Mouse (Mus musculus) neural tube, embryonic 14.5 days (tissue): Measurements from ENCODE around the gene Ccng2. TPM values are rescaled to one million over a fixed set of nuclear protein-coding genes. Genes with fewer than 3 reads are reported as not detected.

Experiments used
- ATAC-seq: fragments of 200-750 bp; cut with Nextera tagmentation; 2 replicates; pipeline ENCODE4 v1.8.0; 2017; ENCODE audit warnings: low read depth, mild to moderate bottlenecking, moderate TSS enrichment, moderate library complexity
- H3K27ac ChIP-seq: fragments of 300-500 bp; sonication (generic); 2 replicates; pipeline ENCODE4 v1.5.1; 2014; ENCODE audit warnings: low read depth, mild to moderate bottlenecking, control low read depth, low read length, moderate library complexity, mixed read lengths
- H3K27me3 ChIP-seq: fragments of 300-500 bp; sonication (generic); 2 replicates; pipeline ENCODE4 v1.6.1; 2014; ENCODE audit warnings: low read length; ENCODE audit not compliant: control insufficient read depth, insufficient read depth
- H3K36me3 ChIP-seq: fragments of 300-500 bp; sonication (generic); 2 replicates; pipeline ENCODE4 v1.6.1; 2014; ENCODE audit warnings: low read length, mixed read lengths; ENCODE audit not compliant: control insufficient read depth, insufficient read depth
- H3K4me1 ChIP-seq: fragments of 300-500 bp; sonication (generic); 2 replicates; pipeline ENCODE4 v1.6.1; 2014; ENCODE audit warnings: low read length; ENCODE audit not compliant: control insufficient read depth, insufficient read depth
- H3K4me2 ChIP-seq: fragments of 300-500 bp; sonication (generic); 2 replicates; pipeline ENCODE4 v1.6.1; 2014; ENCODE audit warnings: mild to moderate bottlenecking, low read depth, low read length, control low read depth
- H3K4me3 ChIP-seq: fragments of 300-500 bp; sonication (generic); 2 replicates; pipeline ENCODE4 v1.5.1; 2014; ENCODE audit warnings: low read depth, low read length, control low read depth, mixed read lengths
- H3K9ac ChIP-seq: fragments of 300-500 bp; sonication (generic); replicated peaks from 2 replicates; pipeline ENCODE4 v1.6.1; 2014; ENCODE audit warnings: low read depth, mild to moderate bottlenecking, control low read depth, low read length, mixed read lengths
- H3K9me3 ChIP-seq: fragments of 300-500 bp; sonication (generic); 2 replicates; pipeline ENCODE4 v1.6.1; 2016; ENCODE audit warnings: low read length; ENCODE audit not compliant: control insufficient read depth
- WGBS: fragments of 180-500 bp; shearing (Covaris S2); extraction: QIAGEN DNeasy Blood & Tissue Kit; methylation state at CpG from one replicate; pipeline ENCODE4 v1.1.7; 2014; 5-methylcytosine and 5-hydroxymethylcytosine counted together
- polyA plus RNA-seq: library from polyadenylated mRNA; unstranded; fragments of >200 nt; fragmentation: Nextera tagmentation; extraction: Ambion mirVana; gene quantifications from 2 replicates; pipeline ENCODE4 v1.2.1, GENCODE M21; 2014

Ccng2 gene
- polyA plus RNA-seq, 1 experiment from 2014 or later, result 72.6 TPM

DNA sequence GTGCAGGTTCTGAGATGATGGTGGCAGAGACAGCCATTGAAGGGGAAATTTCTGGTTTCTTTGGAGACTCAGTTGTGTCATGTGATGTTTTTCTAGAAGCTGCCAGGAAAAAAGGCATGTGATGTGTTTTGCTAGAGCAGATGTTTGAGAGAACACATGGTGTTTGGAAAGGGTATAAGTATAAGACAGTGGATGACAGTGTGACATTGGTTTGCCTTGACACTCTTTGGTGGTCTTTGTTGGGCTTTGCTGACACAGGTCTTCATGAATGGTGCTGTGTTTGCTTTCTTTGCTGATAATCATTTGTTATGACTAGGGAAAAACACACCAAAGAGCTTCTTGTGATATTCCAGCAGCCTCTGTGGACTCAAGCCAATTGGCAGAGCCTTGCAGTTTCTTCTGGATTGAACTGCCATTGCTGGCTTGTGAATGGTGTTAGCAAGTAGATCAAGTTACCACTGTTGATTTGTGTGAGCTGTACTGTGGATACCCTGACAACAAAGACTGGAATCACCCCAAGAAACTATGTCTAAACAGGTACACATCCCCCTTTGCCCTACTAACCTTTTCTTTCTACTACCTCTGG lies 10.1 kb upstream of the Ccng2 start:
- H3K4me1 ChIP-seq, result no peaks in the 10 kb centered on the region
- no peak for ATAC-seq

DNA sequence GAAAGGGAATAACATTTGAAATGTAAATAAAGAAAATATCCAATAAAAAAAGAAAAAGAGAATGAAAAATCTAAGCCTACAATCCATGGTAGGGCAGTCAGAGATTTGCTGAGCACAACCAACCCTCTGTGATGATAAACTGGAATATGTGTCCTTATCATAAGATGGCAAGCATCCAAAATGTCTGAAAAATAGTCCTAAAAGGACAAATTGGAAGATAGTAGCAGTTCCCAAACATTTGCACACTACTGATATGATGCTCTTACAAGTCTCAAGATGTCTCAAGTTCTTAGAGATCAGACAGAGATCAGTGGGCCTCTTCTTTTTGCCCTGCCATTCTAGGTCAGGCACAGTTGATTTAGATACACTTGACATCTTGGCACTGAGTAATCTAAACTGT lies 7.7 kb upstream of the Ccng2 start:
- Histone ChIP-seq H3K4me3 (no peak overlapping the region), H3K9me3 (no peaks in the 10 kb centered on the region), H3K36me3 (no peaks in the 10 kb centered on the region), H3K4me2 (no peak overlapping the region), H3K27me3 (no peaks in the 10 kb centered on the region), H3K9ac (no peak overlapping the region), H3K27ac (no peak overlapping the region), H3K4me1 (no peaks in the 10 kb centered on the region)
- ATAC-seq, result no peak

More for the DNA sequence above, 10.1 kb upstream of the Ccng2 start:
- H3K4me2 ChIP-seq, result no peak overlapping the region
- H3K4me3 ChIP-seq, result no peak overlapping the region
- no peaks in the 10 kb centered on the region for H3K36me3 ChIP-seq
- H3K9ac ChIP-seq, result no peak overlapping the region
- H3K27me3 ChIP-seq, result no peaks in the 10 kb centered on the region
- no peak overlapping the region for H3K27ac ChIP-seq
- H3K9me3 ChIP-seq, result no peaks in the 10 kb centered on the region

DNA sequence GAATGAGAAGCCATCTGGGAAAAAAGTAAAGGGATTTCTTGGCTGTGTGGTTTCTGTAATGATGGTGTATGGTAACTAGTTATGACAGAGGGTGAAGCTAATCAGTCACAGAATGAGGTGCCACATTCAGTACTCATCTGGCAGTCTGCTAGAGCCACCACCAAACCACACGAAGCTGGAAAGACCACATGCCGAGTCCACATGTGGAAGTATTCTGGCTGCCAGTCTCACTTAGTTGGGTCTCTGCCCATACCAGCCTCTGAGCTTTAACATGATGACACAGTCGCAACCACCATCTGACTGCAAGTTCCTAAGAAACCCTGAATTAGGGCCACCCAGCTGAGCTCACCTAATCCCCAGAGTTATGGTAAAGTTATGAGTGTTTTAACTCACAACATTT lies 6.1 kb upstream of the Ccng2 start:
- Histone ChIP-seq H3K27ac (no peak overlapping the region), H3K4me2 (no peak overlapping the region), H3K4me1 (no peaks in the 10 kb centered on the region; the same call in 1 of the 2 replicates), H3K9me3 (no peaks in the 10 kb centered on the region), H3K4me3 (no peak overlapping the region), H3K27me3 (no peaks in the 10 kb centered on the region), H3K36me3 (no peaks in the 10 kb centered on the region), H3K9ac (no peak overlapping the region)
- no peak for ATAC-seq
- 71% methylated on average over 3 of the region's 3 CpGs for WGBS

DNA sequence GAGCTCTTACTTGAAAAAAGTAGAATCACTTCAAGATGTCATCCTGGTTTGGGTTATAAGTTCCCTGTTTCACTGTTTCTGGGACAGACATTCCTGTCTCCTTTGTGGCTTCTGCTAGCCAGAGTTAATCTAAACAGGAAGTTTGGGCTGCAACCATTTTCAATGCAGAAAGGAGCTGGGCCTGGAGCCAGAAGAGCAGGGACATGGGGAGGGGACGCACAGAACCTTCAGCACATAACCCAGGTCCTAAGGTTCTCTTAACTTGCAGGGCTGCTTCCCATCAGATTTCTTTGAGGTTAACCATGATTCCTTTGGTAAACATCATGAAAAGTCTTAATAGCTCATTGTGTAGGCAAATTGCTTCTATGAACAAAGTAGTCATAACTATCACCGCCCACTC lies 4.3 kb upstream of the Ccng2 start:
- Histone ChIP-seq H3K4me1 (no peaks in the 10 kb centered on the region; the same call in 1 of the 2 replicates), H3K4me3 (no peak overlapping the region), H3K9ac (no peak overlapping the region), H3K36me3 (no peaks in the 10 kb centered on the region), H3K9me3 (no peaks in the 10 kb centered on the region), H3K4me2 (no peak overlapping the region), H3K27me3 (no peaks in the 10 kb centered on the region), H3K27ac (no peak overlapping the region)
- ATAC-seq, result no peak
- 86% methylated on average over 2 of the region's 2 CpGs for WGBS

DNA sequence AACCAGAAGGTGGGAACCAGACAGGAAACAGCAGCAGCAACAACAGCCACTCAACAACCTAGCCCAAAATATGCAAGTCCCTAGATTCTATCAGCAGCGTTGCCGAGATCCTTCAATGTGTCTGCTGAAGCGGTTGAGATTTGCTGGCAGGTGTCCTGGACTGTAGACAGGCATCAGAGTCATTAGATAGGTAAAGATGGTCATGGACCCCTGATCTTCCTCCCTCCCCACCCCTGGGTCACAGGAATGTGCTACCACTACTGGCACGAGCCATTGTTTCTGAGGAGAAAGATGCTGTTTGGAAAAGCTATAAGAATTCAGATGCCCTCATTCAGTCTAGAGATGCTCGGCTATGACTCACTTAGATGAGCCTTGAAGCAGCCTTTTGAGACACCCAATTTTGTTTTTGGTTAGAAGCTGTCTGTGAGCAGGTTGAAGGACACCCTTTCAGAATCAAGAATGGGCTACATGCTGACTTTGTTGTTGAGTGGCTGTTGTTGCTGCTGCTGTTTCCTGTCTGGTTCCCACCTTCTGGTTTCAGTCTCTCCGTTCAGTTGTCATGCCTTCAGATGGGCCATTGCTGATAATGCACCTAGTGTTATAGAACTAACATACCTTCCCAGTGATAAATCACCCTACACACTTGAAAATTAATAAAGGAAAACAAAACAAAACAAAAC lies 3.5 kb upstream of the Ccng2 start:
- Histone ChIP-seq H3K27me3 (no peaks in the 10 kb centered on the region), H3K4me3 (no peak overlapping the region), H3K9me3 (no peaks in the 10 kb centered on the region), H3K9ac (no peak overlapping the region), H3K4me2 (no peak overlapping the region), H3K36me3 (no peaks in the 10 kb centered on the region), H3K27ac (no peak overlapping the region), H3K4me1 (no peaks in the 10 kb centered on the region; the same call in 1 of the 2 replicates)
- WGBS, result 84% methylated on average over 6 of the region's 6 CpGs
- no peak for ATAC-seq

DNA sequence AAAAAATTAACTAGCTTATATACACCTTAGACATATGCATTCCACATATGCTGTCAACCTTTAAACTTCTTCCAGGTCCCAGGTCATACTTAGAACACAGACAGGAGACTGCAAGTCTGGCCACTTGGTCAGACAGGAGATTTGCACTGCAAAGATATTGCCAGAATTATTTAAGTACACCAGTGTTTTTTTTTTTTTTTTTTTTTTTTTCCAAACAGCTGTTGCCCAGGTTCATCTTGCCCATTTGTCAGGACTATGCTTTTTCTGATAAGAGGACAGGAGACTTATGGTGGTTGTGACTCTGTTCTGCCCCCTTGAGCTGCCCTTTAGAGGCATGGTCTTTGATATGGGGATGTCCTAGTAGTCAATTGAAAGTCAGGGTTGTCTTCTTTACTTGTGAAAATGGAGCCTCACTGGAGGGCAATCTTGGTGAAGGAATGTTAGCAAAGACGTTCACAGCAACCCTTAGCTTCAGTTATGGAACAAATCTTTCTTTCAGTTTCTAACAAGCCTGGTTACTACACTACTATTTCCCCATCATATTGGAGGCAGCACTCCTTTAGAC lies 2.8 kb upstream of the Ccng2 start:
- WGBS, result 89% methylated on average over 1 of the region's 1 CpGs
- Histone ChIP-seq H3K9me3 (no peaks in the 10 kb centered on the region), H3K4me3 (no peak overlapping the region), H3K4me1 (peaks cover 6% of the 10 kb centered on the region), H3K27me3 (no peaks in the 10 kb centered on the region), H3K9ac (no peak overlapping the region), H3K36me3 (no peaks in the 10 kb centered on the region), H3K27ac (no peak overlapping the region), H3K4me2 (no peak overlapping the region)
- no peak for ATAC-seq

DNA sequence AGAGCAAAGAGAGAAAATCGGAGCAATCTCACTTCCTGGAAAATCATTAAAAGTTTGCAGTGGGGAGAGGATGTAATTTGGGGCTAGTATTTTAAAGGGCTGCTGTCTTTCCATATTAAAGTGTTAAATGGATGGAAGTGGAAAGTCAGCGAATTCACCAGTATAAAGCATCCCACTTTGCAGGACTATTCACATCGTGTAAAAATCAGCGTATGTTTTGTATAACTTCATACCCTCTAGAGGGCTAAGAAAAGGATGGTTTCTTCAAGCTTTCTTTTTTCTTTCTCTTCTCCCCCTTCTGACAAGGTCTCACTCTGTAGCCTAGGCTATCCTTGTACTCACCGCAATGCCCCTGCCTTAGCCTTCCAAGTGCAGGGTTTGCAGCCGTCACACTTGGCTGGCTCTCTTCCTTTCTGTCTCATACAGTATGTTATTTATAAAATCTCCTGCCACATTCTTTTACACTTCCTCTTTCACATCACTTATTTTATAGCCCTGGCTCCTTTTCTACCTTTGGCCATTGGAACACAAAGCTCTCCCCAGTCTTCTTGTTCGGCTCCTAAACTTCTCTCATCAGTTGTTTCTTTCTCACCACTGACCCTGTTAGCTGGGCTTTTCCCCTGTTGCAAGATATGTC lies 1.8 kb upstream of the Ccng2 start:
- H3K36me3 ChIP-seq, result no peaks in the 10 kb centered on the region
- H3K27ac ChIP-seq, result no peak overlapping the region
- no peaks in the 10 kb centered on the region for H3K27me3 ChIP-seq
- WGBS, result 86% methylated on average over 7 of the region's 7 CpGs
- H3K9ac ChIP-seq, result no peak overlapping the region
- H3K4me1 ChIP-seq, result peaks cover 12% of the 10 kb centered on the region
- ATAC-seq, result no peak
- H3K4me2 ChIP-seq, result no peak overlapping the region
- H3K4me3 ChIP-seq, result no peak overlapping the region
- H3K9me3 ChIP-seq, result no peaks in the 10 kb centered on the region

DNA sequence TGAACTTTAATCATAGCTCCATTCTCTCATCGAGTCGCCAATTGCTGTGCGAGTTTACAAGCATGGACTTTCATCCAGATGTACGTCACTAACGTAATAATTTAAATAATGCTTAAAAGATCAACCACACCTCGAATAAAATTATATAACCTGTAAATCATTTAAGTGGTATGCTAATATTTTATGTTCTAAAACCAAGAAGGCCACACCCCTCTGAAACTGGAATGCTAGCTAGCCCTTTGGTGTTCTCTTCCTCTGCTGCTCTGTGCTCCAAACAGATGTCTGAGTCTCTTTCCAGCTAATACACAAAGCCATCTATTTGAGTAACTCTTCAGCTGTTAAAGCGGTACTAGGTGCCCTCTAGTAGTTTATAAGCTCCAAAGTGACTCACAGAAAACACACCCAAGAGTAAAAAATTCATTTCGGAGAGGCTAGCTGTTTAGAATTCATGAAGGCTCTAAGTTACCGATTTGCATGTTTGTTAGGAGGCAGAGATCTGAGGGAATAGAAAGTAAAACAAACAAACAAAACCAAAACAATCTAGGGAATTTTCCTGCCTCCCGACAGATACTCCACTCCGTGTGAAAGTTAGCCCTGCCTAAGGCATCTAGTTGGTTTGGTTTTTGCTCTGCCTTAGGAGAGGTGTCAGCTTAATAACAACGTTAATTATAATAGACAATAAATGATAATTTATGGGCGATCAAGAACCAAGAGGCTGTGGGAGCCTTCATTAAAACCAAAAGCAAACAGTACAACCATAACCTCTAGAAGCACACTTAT lies 1.1 kb upstream of the Ccng2 start:
- peak overlapping the region; percentile 87; the same call in 1 of the 2 replicates for H3K4me3 ChIP-seq
- H3K4me1 ChIP-seq, result peaks cover 12% of the 10 kb centered on the region
- no peak overlapping the region; the same call in 1 of the 2 replicates for H3K27ac ChIP-seq
- H3K27me3 ChIP-seq, result no peaks in the 10 kb centered on the region
- no peak for ATAC-seq
- H3K36me3 ChIP-seq, result peaks cover 5% of the 10 kb centered on the region
- peak overlapping the region; percentile 72 for H3K4me2 ChIP-seq
- peak overlapping the region; percentile 46; the same call in 1 of the 2 replicates for H3K9ac ChIP-seq
- 68% methylated on average over 13 of the region's 13 CpGs for WGBS
- no peaks in the 10 kb centered on the region for H3K9me3 ChIP-seq
